Mouse (Mus musculus): ENCODE data around the gene Ptprf. TPM values are rescaled to one million over a fixed set of nuclear protein-coding genes. Genes with fewer than 3 reads are reported as not detected.

Ptprf gene
- total RNA-seq, 2 experiments from 2014 or later: 140 to 142 TPM

GRCm38 (mm10) chr4:118288531-118288930 is 2.7 kb downstream of the Ptprf start:
- no peak for DNase-seq (ENCODE audit: low spot score in 2 of 2)

DNA sequence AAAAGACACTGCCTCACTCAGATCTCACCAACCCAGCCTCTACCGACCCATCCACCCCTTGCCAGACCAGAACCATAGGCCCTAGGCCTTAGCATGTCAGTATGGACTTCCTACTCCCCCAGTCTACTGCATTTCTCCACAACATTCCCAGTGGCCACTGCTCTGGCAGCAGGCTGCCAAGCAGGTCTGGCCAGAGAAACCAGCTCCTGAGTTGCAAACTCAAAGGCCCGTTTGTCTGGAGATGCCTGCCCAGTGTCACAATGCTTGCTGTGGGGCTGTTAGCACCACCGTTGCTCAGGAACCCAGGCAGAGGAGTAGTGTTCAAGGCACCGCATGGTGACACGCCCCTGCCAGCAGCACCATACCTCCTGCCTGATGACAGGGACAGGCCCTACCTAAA is 5.0 kb downstream of the Ptprf start:
- no peak for DNase-seq (ENCODE audit: low spot score in 2 of 2)

DNA sequence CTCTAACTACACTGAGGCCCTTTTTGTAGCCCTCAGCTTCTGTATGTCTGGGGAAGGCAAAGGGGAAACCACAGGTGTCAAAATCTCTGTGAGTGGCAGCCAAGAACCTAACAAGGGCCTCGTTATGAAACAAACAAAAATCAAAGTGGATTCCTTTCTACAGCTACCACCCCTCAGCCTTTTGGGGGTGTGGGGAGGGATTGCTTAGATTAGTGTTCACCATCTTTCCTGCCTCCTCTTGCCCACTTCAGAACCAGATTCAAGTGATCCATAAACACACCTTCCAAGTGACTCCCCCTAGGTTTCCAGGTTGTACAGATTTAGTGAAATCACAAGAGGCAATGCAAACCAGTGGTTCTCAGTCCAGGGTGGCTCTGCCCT is 9.0 kb downstream of the Ptprf start:
- DNase-seq (ENCODE audit: low spot score in 2 of 2): no peak

DNA sequence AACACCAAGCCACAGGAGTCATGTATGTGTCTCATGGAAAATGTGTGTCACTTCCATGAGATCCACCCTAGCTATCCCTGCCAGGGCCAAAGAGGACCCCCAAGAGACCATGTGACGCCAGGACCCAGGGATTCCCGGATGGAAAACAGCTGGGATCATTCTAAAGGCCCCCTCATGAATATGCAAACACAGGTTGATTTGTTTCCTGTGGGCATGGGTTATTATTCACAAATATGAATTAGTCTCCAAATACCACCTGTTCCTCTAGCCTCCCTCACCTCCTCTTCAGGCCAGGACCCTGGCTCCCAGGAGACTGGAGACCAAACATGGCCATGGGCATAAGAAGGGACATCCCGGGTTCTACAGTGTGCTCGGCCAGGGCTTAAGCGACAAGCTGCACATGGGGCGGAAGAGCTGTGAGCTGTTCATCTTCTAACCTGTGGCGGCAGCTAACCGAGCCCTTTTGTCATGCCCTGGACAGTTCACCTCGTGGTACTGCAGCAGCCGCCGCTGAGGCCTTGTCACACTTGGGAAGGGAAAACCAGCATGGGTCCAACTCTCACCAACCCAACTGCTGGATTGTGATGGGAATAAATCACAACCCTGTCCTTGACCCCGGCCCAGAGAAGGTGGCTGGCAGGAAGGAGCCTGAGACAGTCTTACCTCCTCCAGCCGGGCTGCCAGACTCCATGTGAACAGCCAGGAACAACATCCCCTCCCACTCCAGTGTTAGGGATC is 9.6 kb downstream of the Ptprf start:
- DNase-seq (ENCODE audit: low spot score in 2 of 2): no peak

DNA sequence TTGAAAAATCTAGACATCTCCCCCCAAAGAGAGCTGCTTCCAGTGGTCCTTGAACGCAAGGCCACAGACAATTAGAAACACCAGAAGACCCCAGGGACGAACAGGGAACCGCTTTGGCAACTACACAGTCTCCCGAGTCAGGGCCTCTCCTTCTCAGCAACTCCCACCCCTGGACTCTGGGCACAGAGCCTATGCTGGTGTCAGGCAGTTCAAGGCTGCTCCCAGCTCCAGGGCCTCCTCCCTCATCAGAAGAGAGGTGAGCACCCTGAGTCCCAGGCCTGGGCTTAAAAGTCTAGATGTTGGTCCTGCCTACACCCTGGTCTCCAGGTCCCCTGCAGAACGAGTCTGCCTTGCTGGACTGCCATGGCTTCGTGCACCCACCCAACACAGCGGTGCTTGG is 10.7 kb downstream of the Ptprf start:
- no peak for DNase-seq (ENCODE audit: low spot score in 2 of 2)

DNA sequence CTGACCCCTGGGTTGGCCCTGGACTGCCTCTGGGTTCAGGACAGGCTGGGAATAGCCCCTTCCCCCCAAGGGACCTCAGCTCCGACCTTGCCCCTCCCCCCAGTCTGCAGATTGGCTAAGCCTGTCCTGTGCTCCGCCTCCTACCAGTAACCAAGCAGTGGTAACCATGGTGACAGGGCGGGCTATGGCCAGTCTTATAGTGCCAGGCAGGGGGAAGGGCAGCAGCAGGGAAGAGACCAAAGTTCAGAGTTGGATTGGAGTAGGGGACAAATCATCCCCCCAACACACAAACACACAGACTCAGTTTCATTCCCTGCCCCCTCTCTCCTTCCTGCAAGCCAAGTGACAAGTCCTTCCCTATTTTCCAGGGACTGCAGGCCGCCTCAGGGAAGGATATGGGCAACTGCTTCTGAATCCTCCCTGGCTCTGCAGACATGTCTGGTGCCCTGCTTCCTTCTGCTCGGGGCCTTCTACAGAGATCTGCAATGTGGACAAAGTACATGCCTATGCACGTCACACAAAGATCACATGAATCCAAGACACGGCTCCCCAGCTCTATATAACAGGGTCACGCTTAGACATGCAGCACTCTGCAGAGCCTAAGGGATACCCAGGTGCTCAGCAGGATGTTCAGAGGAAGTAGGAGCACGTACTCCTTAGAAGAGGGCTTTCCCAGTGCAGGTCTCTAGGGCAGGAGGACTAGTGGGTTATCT is 14.5 kb downstream of the Ptprf start:
- DNase-seq (ENCODE audit: low spot score in 2 of 2): peak; percentile 78 to 83

DNA sequence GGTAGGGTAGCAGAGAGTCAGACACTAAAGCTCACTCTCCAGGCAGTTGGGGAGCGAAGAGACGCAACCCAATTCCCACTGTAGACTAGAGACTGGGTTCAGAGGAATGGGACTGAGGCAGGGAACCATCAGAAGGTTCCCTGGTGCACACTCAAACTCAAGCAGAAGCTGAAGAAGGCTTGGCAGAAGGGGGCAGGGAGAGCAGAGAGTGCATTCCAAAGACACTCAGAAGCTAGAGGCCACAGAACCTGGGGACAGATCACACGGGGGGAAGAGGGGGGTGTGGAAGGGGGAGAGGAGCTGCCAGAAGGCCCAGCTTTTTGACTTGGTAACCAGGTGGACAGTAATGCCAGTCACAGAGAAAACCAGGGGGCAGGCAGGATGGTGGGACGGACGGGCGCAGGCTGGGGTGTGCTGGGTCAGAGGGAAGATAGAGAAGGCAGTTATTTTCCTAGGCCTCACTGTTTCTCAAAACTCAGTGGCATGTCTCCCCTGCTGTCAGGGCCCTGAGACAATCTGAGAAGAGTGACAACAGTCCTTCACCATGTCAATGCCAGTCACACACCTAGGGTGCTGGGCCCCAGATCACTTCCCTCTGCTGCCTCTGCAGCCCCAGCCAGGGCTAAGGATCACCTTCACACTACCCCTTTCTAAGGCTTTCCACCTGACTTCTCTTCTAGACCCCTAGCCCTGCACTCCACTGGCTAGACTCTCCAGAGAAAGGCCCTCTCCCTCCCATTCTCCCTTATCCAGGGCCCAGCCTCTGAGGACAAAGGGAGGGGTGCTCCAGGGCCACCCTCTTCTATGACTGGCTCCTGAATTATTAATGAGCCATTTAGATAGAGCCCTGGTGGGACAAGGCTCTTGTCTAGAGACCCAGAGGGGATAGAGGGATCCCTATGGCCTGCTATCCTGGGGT is 15.3 kb downstream of the Ptprf start:
- DNase-seq (ENCODE audit: low spot score in 2 of 2): no peak

DNA sequence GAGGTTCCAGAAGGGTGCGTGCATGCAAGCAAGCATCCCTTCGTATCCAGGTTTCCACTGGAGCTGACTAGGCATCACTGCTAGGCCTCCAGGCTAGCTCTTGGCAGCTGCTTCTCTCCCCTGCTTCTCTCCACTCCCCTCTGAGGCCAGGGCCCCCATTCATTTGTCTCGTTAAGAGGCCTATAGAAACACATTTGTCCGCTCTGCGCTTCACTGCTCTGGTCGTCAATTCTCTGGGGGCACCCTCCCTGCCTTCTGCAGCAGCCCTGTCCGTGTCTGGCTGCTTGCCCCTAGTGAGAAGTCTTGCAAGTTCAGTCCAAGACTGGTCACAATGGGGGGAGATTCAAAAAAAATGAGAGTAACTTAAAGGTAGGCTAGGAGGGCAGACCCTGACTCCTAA is 16.7 kb downstream of the Ptprf start:
- no peak for DNase-seq (ENCODE audit: low spot score in 2 of 2)

- no peak for DNase-seq (ENCODE audit: low spot score in 2 of 2)
These were observed 17.2 kb downstream of the Ptprf start for GRCm38 (mm10) chr4:118273998-118274397.

DNA sequence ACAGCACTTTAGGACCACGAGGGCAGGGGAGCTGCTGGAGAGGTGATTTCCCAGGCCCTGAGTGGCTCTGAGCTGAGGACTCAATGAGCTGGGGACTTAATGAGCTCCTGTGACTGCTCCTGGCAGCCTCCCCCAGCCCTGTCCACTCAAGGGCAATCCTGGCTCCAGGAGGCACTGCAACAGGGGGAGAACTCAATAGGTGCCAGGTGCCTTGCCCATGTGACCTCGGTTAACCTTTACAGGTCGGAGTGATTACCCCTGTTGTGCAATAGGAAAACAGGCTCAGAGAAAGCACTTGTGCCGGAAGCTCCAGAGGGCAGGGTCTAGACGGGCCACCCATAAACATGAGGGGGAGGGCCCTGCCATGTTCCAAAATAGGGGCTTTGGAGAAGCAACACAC is 17.7 kb downstream of the Ptprf start:
- DNase-seq (ENCODE audit: low spot score in 2 of 2): no peak

GRCm38 (mm10) chr4:118272871-118273270 is 18.3 kb downstream of the Ptprf start:
- DNase-seq (ENCODE audit: low spot score in 2 of 2): no peak

- DNase-seq (ENCODE audit: low spot score in 2 of 2): no peak
These were observed 18.9 kb downstream of the Ptprf start for GRCm38 (mm10) chr4:118272258-118272657.

DNA sequence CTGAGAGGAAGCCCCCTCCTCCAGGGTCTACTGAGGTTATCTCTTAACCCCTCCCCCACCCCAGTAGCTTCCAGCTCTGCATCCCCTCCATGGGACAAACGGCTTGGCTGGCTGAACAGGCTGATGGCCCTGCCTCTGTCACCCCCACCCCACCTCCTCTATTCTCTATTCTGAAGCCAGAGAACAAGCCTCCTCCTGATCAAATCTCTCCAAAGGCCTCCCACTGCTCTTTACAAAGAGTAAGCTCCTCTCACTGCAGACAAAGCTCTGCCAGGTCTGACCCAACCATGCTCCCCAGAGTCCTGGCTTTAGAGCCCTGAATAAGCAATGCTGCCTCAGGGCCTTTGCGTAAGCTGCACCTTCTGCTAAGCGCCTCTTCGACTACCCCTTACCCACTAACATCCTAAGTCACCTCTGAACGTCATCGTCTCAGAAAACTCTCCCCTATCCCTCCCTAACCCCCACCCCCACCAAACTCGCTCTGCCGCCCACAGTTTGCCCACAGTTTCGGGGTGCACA is 19.6 kb downstream of the Ptprf start:
- no peak for DNase-seq (ENCODE audit: low spot score in 2 of 2)

- no peak for DNase-seq (ENCODE audit: low spot score in 2 of 2)
These were observed 20.5 kb downstream of the Ptprf start for GRCm38 (mm10) chr4:118270706-118271105.

- DNase-seq (ENCODE audit: low spot score in 2 of 2): peak in 1 of 2 experiments; percentile 68
These were observed 21.2 kb downstream of the Ptprf start for GRCm38 (mm10) chr4:118269999-118270398.

GRCm38 (mm10) chr4:118268429-118269212 is 22.6 kb downstream of the Ptprf start:
- DNase-seq (ENCODE audit: low spot score in 2 of 2): no peak

GRCm38 (mm10) chr4:118265557-118265956 is 25.6 kb downstream of the Ptprf start:
- DNase-seq (ENCODE audit: low spot score in 2 of 2): no peak

DNA sequence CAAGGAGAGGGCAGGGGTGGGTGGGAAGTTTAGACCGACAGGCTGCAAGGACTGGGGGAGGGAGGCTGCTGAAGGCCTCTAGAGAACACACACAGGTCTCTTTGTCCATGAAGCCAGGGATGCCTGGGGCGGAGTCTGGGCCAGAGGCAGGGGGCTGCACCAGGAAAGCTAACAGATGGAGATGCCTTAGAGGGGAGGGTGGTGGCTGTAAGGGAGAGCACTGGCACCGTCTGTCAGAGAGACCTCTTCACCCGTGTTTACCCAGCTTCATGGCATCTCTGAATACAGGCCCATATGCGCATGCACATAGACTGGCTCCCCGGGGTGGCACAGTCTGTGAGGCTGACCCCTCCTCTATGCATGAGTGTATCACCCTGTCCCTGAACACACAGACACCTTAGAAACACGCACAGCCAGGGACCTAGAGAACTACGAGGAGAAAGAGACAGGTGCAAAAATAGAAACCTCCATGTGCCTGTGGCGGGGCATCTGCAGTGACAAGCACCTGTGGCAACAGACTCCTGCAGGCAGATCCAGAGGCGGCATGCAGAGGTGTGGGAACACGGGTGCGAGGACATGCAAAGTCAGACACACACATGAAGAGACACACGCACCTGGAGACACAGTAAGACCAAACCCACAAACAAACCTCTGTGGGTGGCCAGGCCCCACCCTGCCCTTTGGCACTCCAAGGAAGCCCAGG is 29.3 kb downstream of the Ptprf start:
- no peak for DNase-seq (ENCODE audit: low spot score in 2 of 2)

DNA sequence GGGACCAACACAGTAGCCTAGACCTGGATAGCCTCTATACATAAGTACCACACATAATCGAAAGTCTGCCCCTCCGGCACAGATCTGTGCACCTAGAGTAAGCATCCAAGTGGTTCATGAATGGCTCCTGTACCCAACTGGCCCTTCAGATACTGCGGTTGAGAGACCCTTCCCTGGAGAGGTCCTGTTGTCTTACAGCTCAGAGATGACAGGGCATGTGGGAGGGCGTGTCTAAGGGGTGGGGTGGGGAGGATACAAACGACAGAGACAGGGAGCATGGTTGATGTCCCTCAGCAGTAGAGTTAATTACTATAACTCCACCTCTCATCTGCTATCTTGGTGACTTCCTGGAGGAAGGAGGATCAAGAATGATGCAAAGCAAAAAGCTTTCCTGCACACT is 29.9 kb downstream of the Ptprf start:
- DNase-seq (ENCODE audit: low spot score in 2 of 2): no peak
